Mouse (Mus musculus) erythroblast, embryonic 14.5 days (primary cell): ENCODE results near the gene Cped1.

Experiments
- GATA1 ChIP-seq: IDR thresholded peaks from 2 replicates; pipeline ENCODE4 v1.6.1; 2012; ENCODE audit warnings: low read length, inconsistent platforms, mixed read lengths
- TAL1 ChIP-seq: IDR thresholded peaks from 3 replicates; pipeline ENCODE4 v1.6.1; 2012; ENCODE audit warnings: low read length, inconsistent platforms, mixed read lengths

DNA sequence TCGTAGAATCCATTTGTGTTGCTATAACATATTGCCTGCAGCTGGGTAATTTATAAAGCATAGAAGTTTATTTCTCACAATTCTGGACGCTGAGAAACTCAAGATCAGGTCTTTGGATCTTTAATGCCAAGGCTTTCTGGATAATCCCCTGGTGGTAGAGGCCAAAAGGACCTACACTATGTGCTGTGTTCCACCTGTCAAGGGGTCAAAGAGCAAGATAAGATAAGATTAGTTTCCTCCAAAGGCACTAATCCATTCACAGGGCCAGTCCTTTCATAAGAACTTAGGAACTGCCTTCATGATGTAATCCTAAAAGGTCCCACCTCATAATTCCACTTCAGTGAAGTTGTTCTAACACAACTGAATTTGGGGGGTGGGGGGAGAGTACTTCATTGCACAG lies 162.8 kb downstream of the Cped1 start:
- TF ChIP-seq TAL1 (no peak), GATA1 (no peak)
